Mouse (Mus musculus) G1E-ER4 (cell line): Measurements from ENCODE around the gene Susd3. TPM values are rescaled to one million over a fixed set of nuclear protein-coding genes. Genes with fewer than 3 reads are reported as not detected.

Experiments
- GATA1 ChIP-seq: IDR thresholded peaks from one replicate; pipeline ENCODE4 v1.8.0; 2012; ENCODE audit warnings: low read length, inconsistent platforms
- polyA plus RNA-seq: library from polyadenylated mRNA; stranded (reverse); fragments of >175 nt; gene quantifications from 2 replicates; pipeline ENCODE4 v1.2.3, GENCODE M21; 2012

Gene Susd3
- polyA plus RNA-seq, 1 experiment, result 1.7 TPM

DNA sequence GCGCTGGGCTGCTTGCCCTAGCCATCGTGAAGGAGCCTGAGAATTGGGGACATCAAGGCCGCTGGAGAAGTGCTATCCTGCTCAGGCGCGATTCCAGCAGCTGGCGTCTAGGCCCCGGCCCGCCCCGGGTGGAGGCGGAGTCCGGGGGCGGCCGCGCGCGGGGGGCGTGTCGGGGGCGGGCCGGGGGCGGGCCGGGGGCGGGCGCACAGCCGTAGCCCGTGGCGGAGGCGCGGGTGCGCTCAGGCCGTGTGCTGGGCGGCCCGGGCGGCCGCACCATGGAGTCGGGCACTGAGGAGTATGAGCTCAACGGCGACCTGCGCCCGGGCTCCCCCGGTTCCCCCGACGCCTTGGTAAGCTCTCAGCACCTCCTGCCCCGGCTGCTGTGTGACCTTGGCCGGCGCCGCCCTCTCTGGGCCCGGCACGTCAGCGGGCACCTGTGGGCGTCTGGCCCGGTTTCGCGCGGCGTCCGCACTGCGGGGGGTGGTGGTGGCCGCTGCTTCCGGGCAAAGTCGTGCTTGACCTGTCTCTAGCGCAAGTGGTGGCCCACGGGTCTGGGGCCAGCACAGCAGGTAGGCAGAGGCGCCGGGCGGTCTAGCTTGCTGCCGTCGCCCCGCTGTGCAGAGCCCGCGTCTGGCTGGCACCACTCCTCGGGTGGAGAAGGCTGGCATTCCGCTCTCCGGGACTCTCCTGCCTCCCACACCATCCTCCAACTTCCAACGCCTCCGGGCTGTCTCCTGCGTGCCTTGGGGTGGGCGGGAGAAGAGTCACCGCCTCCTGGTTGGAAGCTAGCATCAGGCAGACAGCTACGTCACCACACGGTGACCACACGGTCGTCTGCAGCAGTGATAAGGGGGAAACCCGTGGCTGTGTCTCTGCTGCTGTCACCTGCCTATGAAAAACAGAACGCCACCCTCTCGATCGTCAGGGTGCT is 61.0 kb downstream of the Susd3 start, which contains the start of gene Ninj1:
Ninj1 (plus strand) TSS at position 198 of the 931 bp plus-strand sequence.
- TF ChIP-seq GATA1, result no peak

GRCm38 (mm10) chr13:49186798-49187287 is 61.7 kb downstream of the Susd3 start:
- TF ChIP-seq GATA1, result no peak

GRCm38 (mm10) chr13:49183646-49184045 is 64.9 kb downstream of the Susd3 start:
- no peak for TF ChIP-seq GATA1

GRCm38 (mm10) chr13:49183161-49183560 is 65.3 kb downstream of the Susd3 start:
- TF ChIP-seq GATA1, result no peak

GRCm38 (mm10) chr13:49181411-49181984 is 67.0 kb downstream of the Susd3 start:
- no peak for TF ChIP-seq GATA1

- no peak for TF ChIP-seq GATA1
Observed at GRCm38 (mm10) chr13:49180691-49181090, 67.8 kb downstream of the Susd3 start.

Other genes starting within 250 kb of the Susd3 start
- not detected in 2 replicates for gene Wnk2, start 100.7 kb downstream of the Susd3 start, polyA plus RNA-seq
- 51.9 and 59.0 TPM in 2 replicates for gene Ninj1, start 61.2 kb downstream of the Susd3 start, polyA plus RNA-seq
- 14.3 and 21.4 TPM in 2 replicates for gene Card19, start 32.7 kb downstream of the Susd3 start, polyA plus RNA-seq
- gene Fgd3, start 71.6 kb upstream of the Susd3 start, polyA plus RNA-seq, result 2.1 TPM in 2 replicates
- 22.0 and 22.6 TPM in 2 replicates for gene Bicd2, start 92.9 kb upstream of the Susd3 start, polyA plus RNA-seq
- 1.4 and 1.9 TPM in 2 replicates for gene Ippk, start 172.5 kb upstream of the Susd3 start, polyA plus RNA-seq
- gene Tes3-ps, start 244.6 kb upstream of the Susd3 start, polyA plus RNA-seq, result 0.03 TPM in 1 of 2 replicates, not detected in the other